8 mouse cellular contexts compared by ENCODE assay signal in genomic region chr2:128428154-128428553, GRCm38 (mm10).
DNase-seq lines count a peak whose midpoint lies in the region; ATAC-seq lines count a peak whose summit lies in the region.
"Had no signal": no experiment of that assay in that cellular context is flagged by ENCODE, and none has a peak within 500 bp of the region (broad histone marks: within the 10 kb centered on the region; RNA-seq: fewer than 3 reads in every experiment).

No protein-coding gene starts in this region.

- no peak for ATAC-seq in midbrain, embryonic 16.5 days
- peak; percentile 53 for ATAC-seq in activated CD4-positive, CD25-positive, alpha-beta regulatory T cell, adult 4 months
- no peak for ATAC-seq in heart, embryonic 15.5 days (replicated peaks; ENCODE audit: insufficient number of reproducible peaks, insufficient read depth, low FRiP score, low read depth)

- no peaks in the 10 kb centered on the region for H3K27me3 ChIP-seq in midbrain, embryonic 10.5 days (ENCODE audit: low read depth, poor library complexity, severe bottlenecking)
- H3K27me3 ChIP-seq in midbrain, embryonic 16.5 days (ENCODE audit: control insufficient read depth, insufficient read depth, low read depth, low read length), result no peaks in the 10 kb centered on the region
- no peaks in the 10 kb centered on the region for H3K27me3 ChIP-seq in heart, embryonic 15.5 days
- H3K27me3 ChIP-seq: midbrain, embryonic 12.5 days had no signal

- WGBS in midbrain, embryonic 10.5 days, result 16% methylated on average over 7 of the region's 7 CpGs
- 7% methylated on average over 7 of the region's 7 CpGs for WGBS in midbrain, embryonic 16.5 days
- WGBS in heart, embryonic 15.5 days, result 7% methylated on average over 7 of the region's 7 CpGs

- H3K36me3 ChIP-seq in midbrain, embryonic 10.5 days, result no peaks in the 10 kb centered on the region
- no peaks in the 10 kb centered on the region for H3K36me3 ChIP-seq in midbrain, embryonic 16.5 days (ENCODE audit: control insufficient read depth, insufficient read depth, low read length)
- H3K36me3 ChIP-seq in heart, embryonic 15.5 days, result no peaks in the 10 kb centered on the region
- H3K36me3 ChIP-seq: midbrain, embryonic 12.5 days had no signal

- intact Hi-C loops in gastrocnemius, postnatal 36 days (cut with DNase I), result no loop called here

- H3K4me2 ChIP-seq in midbrain, embryonic 16.5 days (ENCODE audit: low read length), result no peak overlapping the region
- H3K4me2 ChIP-seq in heart, embryonic 15.5 days, result peak overlapping the region; percentile 52
- H3K4me2 ChIP-seq: midbrain, embryonic 12.5 days had no signal

- peak; percentile 31 for DNase-seq in midbrain, embryonic 10.5 days (ENCODE audit: low spot score)
- peak; percentile 54 for DNase-seq in lung, postnatal 36 days
- DNase-seq in gastrocnemius, postnatal 36 days, result no peak
- DNase-seq in layer of hippocampus, postnatal 10 days (ENCODE audit: low spot score in 2 of 2), result no peak

- peaks cover 25% of the 10 kb centered on the region for H3K4me1 ChIP-seq in midbrain, embryonic 10.5 days
- H3K4me1 ChIP-seq in midbrain, embryonic 16.5 days (ENCODE audit: control insufficient read depth, insufficient read depth, low read length), result no peaks in the 10 kb centered on the region
- peaks cover 34% of the 10 kb centered on the region for H3K4me1 ChIP-seq in heart, embryonic 15.5 days (replicated peaks)

- H3K9me3 ChIP-seq in midbrain, embryonic 10.5 days (replicated peaks), result no peaks in the 10 kb centered on the region
- no peaks in the 10 kb centered on the region for H3K9me3 ChIP-seq in midbrain, embryonic 16.5 days (replicated peaks; ENCODE audit: control insufficient read depth, low read length, poor library complexity, severe bottlenecking)
- no peaks in the 10 kb centered on the region for H3K9me3 ChIP-seq in heart, embryonic 15.5 days (replicated peaks)
- H3K9me3 ChIP-seq: midbrain, embryonic 12.5 days had no signal

- H3K27ac ChIP-seq in midbrain, embryonic 10.5 days (replicated peaks), result peak overlapping the region; percentile 49; the same call in 1 of the 2 replicates
- H3K27ac ChIP-seq in midbrain, embryonic 16.5 days (ENCODE audit: low read length), result no peak overlapping the region
- H3K27ac ChIP-seq in heart, embryonic 15.5 days, result peak overlapping the region; percentile 59
- H3K27ac ChIP-seq: midbrain, embryonic 12.5 days had no signal

- peak overlapping the region; percentile 14; the same call in 1 of the 2 replicates for H3K4me3 ChIP-seq in midbrain, embryonic 10.5 days
- H3K4me3 ChIP-seq in midbrain, embryonic 16.5 days (ENCODE audit: low read depth, low read length), result no peak overlapping the region
- H3K4me3 ChIP-seq in heart, embryonic 15.5 days, result peak overlapping the region; percentile 39
- H3K4me3 ChIP-seq: midbrain, embryonic 12.5 days had no signal

- no peak overlapping the region for H3K9ac ChIP-seq in midbrain, embryonic 16.5 days (ENCODE audit: low read depth, low read length)
- peak overlapping the region; percentile 36 for H3K9ac ChIP-seq in heart, embryonic 15.5 days
- H3K9ac ChIP-seq: midbrain, embryonic 12.5 days had no signal

Comparison
In these comparisons a context has a peak if more than half of its experiments do, and no peak if none do; other contexts are left out.
1. DNase-seq: peak in midbrain, embryonic 10.5 days (single experiment) and lung, postnatal 36 days (single experiment); none in gastrocnemius, postnatal 36 days (0 of 2) and layer of hippocampus, postnatal 10 days (0 of 2).